Mouse (Mus musculus) cerebellum, adult 2 months (tissue): ENCODE measurements around the gene Sat2.
A peak's percentile ranks its signal among the peaks of the same experiment; 100 is the strongest.

ENCODE experiments used
- CTCF ChIP-seq: fragments of 200-500 bp; IDR thresholded peaks from 2 replicates; pipeline ENCODE4 v1.5.1; 2011; ENCODE audit warnings: low read depth, mild to moderate bottlenecking, control low read depth, low read length, moderate library complexity, borderline replicate concordance; ENCODE audit not compliant: insufficient read depth
- POLR2A ChIP-seq: fragments of 200-500 bp; IDR thresholded peaks from 2 replicates; pipeline ENCODE4 v1.6.1; 2011; ENCODE audit warnings: low read length, control low read depth, borderline replicate concordance; ENCODE audit not compliant: insufficient read depth

DNA sequence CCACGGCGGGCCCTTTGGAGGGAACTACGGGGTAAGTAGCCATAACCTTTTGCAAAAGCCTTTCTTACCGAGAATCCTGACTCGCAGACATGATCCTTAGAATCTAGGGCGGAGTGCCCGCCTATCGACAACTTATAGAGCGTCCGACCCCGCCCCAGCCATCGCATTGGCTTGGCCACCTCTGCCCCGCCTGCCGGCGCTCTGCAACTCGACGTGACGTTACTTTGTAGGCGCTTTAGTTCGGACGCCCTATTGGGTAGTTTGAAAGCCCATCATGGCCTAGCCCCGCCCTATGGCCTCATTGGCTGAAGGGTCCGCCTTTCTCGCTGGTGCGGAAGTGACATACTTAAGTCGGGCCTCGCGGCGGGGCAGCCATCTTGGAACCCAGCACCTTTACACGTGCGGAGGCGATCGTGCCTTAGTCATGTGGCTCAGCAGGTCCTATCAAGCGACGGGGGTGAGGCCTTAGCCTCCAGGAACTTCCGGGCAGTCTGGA is 50.4 kb downstream of the Sat2 start, which contains the start of gene Eif4a1:
- TF ChIP-seq CTCF (no peak), POLR2A (peak; percentile 85; the same call in 1 of the 2 replicates)
